Mouse (Mus musculus): ENCODE measurements around the gene Myh2. TPM values are rescaled to one million over a fixed set of nuclear protein-coding genes. Genes with fewer than 3 reads are reported as not detected.

Myh2 gene
- polyA plus RNA-seq, 1 experiment = 0.08 TPM

- TF ChIP-seq POLR2A (IDR thresholded peaks at IDR 0.05; ENCODE audit: borderline replicate concordance, extremely low read depth, insufficient read depth, insufficient read length, poor library complexity, severe bottlenecking) (no peak), CTCF (IDR thresholded peaks at IDR 0.05; ENCODE audit: borderline replicate concordance, extremely low read depth, insufficient read depth, insufficient read length) (no peak)
- no peak for DNase-seq (ENCODE audit: low read depth)
These were observed 26.1 kb upstream of the Myh2 start for GRCm38 (mm10) chr11:67144559-67145265.

DNA sequence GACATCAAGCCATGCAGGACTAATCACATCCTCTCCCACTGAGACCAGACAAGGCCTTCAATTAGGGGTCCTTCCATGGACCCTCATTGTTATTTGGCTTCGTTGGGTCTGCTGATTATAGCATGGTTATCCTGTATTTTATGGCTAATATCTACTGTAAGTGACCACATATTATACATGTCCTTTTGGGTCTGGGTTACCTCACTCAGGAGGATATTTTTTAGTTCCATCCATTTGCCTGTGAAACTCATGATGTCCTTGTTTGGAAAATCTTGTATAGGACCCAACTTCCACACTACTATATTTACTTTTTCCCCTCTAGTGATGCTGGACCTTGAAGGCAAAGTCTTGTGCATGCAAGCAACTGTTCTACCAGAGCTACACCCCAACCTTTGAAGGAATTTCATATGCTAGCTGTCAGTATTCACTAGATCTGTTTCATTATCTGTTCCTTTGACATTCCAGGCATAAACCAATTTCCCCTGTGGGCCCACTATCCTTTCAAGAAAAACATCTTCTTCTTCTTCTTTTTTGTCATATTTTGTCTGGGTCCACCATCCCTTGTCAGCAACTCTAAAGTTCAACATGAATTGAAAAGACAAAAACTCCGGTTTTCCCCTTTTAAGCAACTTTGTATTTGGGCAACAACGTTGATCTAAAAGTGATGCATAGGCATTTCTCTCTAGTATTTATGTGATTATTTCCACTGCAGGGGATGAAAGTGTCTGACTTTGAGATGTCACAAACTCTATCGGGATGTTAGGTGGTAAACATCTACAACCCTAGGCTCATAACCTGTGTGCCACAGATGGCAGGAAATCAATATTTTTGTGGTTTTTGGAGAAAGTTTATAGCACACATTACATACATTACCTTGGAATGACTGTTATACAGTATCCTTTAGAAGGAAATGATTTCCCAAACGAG, 25.1 kb upstream of the Myh2 start:
- TF ChIP-seq CTCF (IDR thresholded peaks at IDR 0.05; ENCODE audit: borderline replicate concordance, extremely low read depth, insufficient read depth, insufficient read length) = no peak
- TF ChIP-seq POLR2A (IDR thresholded peaks at IDR 0.05; ENCODE audit: borderline replicate concordance, extremely low read depth, insufficient read depth, insufficient read length, poor library complexity, severe bottlenecking) = no peak
- no peak for DNase-seq (ENCODE audit: low read depth)

DNA sequence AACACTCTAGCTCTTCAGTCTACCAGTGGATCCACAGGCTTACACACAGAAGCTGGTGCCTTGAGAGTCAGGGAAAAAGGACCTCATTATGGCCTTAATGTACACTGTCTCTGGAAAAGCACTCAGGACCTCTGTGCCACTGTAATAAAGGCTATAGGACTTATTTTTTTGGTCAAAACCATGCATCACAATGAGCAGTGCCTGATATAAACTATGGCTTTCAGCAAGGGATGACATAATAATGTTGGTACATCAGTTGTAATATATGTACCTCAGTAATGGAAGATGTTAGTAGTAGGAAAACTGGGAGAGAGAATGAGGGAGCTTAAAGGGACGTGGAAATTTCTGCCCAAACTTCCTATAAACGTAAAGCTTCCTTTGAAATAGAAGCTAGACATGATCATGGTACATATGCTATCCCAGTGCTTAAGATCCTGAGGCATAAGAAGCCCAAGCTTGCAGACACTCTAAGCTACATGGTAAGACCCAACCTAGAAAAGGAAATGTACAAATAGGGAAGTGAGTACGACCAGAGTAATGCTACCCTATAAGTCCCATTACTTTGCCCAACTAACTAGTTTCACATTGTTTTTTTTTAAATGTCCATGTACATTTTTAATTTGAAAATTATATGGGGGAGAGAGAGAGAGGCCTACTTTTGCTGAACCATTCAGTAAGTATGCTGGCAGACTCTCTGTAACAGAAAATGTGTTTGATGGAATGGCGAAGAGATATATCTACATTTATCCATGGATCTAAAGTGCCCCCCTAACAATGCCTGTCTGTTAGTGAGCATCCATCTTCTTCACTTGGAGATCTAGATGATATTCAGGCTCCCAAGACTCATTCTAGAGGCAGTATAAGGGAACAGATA, 24.2 kb upstream of the Myh2 start:
- DNase-seq (ENCODE audit: low read depth) = no peak
- TF ChIP-seq POLR2A (IDR thresholded peaks at IDR 0.05; ENCODE audit: borderline replicate concordance, extremely low read depth, insufficient read depth, insufficient read length, poor library complexity, severe bottlenecking) = no peak
- no peak for TF ChIP-seq CTCF (IDR thresholded peaks at IDR 0.05; ENCODE audit: borderline replicate concordance, extremely low read depth, insufficient read depth, insufficient read length)

DNA sequence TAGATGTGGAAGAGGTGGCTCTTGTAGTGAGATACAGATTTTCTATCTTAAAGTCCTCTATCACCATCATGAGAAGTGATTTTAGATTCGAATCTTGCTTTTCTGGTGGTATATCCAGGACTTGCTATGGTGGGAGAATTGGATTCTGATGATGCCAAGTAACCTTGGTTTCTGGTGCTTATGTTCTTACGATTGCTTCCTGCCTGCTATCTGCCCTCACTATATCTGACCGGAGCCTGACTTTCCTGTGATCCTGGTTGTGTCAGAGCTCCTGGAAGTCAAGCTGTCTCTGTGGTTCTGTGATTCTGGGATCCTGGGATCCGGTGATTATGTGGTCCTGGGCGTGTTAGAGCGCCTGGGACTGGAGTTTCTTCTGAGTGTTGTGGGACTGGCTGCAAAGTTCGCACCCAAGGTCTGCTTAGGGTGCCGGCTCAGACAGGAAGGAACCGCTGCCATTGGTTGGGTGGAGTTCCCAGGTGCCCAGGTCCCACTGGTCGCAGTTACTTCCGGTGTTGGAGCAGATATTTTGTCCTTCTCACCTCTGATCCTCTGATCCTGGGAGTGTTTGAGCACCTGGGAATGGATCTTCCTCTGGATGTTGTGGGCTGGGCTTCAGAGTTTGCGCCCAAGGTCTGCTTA, 23.4 kb upstream of the Myh2 start:
- no peak for TF ChIP-seq CTCF (IDR thresholded peaks at IDR 0.05; ENCODE audit: borderline replicate concordance, extremely low read depth, insufficient read depth, insufficient read length)
- no peak for TF ChIP-seq POLR2A (IDR thresholded peaks at IDR 0.05; ENCODE audit: borderline replicate concordance, extremely low read depth, insufficient read depth, insufficient read length, poor library complexity, severe bottlenecking)
- no peak for DNase-seq (ENCODE audit: low read depth)

DNA sequence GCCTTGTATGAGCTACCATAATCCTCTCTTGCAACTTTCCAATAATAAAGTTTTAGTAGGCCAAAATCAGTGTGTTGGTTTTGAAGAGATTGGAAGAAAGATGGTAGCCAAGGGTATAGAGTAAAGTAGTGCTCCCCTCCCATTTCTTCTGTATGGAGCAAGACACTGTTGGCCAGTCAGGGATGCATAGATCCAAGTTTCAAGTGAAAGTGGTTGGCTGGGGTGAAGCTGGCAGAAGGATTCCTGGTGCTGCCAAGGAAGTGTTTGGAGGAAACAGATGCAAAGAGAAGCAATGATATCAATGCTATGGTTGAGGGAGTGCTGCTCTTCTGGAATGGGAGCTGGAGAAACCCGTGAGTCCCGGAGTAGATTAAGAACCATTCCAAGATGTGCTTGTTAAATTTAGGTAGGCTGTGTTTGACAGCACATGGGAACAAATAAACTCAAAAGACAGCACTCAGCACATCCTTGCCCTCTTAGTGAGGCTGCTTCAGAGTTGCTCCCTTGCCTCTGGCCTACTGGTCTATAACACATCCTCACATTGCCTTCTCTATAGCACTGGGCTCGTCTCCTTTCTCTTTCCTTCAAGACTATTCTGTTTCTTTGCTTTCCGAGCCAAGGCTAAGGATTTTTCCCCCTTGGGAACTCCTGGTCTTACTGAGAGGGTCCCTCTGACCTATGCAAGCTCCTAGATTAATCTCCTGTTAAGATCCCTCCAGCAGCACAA, 22.4 kb upstream of the Myh2 start:
- no peak for TF ChIP-seq POLR2A (IDR thresholded peaks at IDR 0.05; ENCODE audit: borderline replicate concordance, extremely low read depth, insufficient read depth, insufficient read length, poor library complexity, severe bottlenecking)
- no peak for DNase-seq (ENCODE audit: low read depth)

DNA sequence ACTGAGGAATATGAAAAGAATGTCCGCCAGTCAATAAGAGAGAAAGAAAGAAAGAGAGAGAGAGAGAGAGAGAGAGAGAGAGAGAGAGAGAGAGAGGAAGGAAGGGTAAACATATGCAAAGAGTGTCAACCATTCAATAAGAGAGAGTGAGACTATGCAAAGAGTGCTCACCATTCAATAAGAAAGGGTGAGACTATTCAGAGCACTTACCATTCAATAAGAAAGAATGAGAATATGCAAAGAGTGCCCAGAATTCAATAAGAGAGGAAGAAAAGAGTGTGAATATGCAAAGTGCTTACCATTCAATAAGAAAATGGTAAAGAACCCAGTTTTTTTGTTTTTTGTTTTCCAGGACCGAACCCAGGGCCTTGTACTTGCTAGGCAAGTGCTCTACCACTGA, 20.6 kb upstream of the Myh2 start:
- TF ChIP-seq CTCF (IDR thresholded peaks at IDR 0.05; ENCODE audit: borderline replicate concordance, extremely low read depth, insufficient read depth, insufficient read length) = no peak
- TF ChIP-seq POLR2A (IDR thresholded peaks at IDR 0.05; ENCODE audit: borderline replicate concordance, extremely low read depth, insufficient read depth, insufficient read length, poor library complexity, severe bottlenecking) = no peak
- no peak for DNase-seq (ENCODE audit: low read depth)

DNA sequence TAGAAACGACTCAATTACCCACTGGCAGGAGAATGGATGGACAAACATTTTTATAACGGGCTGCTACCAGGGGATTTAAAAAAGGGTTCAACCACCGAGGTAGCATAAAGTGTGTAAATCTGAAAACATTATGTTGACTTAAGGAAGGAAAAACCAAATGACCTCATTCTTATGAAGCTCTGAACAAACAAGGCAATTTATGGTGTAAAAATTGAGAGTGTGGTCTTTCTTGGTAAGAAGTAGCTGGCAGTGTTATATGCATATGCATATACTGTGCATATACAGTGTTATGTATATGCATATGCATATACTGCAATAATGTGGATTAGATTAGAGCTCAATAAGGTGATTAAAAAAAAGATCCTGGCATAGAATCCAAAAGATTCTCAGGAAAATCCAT, 19.7 kb upstream of the Myh2 start:
- DNase-seq (ENCODE audit: low read depth) = no peak
- TF ChIP-seq POLR2A (IDR thresholded peaks at IDR 0.05; ENCODE audit: borderline replicate concordance, extremely low read depth, insufficient read depth, insufficient read length, poor library complexity, severe bottlenecking) (no peak), CTCF (IDR thresholded peaks at IDR 0.05; ENCODE audit: borderline replicate concordance, extremely low read depth, insufficient read depth, insufficient read length) (no peak)

DNA sequence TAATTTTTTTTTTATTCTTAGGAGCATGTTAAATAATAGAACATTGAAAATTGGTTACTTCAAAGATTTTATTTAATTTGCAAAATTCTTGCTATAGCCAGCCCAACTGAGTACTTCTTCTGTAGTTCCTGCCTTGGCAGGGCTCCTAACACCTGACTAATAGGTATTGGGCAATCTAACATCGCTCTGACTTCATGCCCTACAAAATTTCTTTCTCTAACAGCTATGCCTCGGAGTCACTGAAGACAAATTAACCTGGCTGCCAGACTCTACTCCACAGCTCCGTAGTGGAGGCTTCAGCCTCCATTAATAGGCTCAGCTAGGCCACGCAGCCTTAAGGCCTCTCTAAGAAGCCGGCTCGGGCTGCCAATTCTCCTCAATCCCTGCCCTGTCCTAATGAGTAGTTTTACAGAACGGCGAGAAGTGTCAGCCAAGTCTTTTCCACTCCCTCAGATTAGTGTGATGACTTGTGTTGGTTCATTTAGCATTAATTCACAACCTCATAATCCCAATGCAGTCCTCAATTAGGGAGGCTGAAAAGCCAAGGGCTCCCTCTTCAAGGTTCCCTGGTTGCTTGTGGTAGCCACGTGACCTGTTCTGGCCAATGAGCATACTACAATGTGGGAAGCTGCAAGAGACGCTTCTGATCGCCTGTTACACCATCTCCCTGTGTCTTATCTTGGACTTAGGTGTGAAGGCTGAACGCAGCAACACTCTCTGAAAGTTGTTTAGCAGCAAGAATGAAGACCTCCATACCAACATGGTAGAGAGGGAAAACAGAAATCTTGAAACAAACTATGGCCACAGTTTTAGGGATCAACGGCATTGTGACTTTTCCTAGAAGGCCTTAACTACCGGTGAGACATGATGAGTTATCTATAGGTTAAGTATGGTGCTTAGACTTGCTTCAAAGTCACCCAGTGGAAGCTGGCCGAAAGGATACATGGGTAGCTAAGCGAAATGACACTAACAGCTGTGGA, 18.9 kb upstream of the Myh2 start:
- TF ChIP-seq POLR2A (IDR thresholded peaks at IDR 0.05; ENCODE audit: borderline replicate concordance, extremely low read depth, insufficient read depth, insufficient read length, poor library complexity, severe bottlenecking) = no peak
- TF ChIP-seq CTCF (IDR thresholded peaks at IDR 0.05; ENCODE audit: borderline replicate concordance, extremely low read depth, insufficient read depth, insufficient read length) = no peak
- peak; percentile 63 for DNase-seq (ENCODE audit: low read depth)

GRCm38 (mm10) chr11:67153123-67153522, 17.7 kb upstream of the Myh2 start:
- TF ChIP-seq POLR2A (IDR thresholded peaks at IDR 0.05; ENCODE audit: borderline replicate concordance, extremely low read depth, insufficient read depth, insufficient read length, poor library complexity, severe bottlenecking) (no peak), CTCF (IDR thresholded peaks at IDR 0.05; ENCODE audit: borderline replicate concordance, extremely low read depth, insufficient read depth, insufficient read length) (no peak)
- peak; percentile 77 for DNase-seq (ENCODE audit: low read depth)

Data from brain, embryonic 14.5 days (tissue).